ENCODE assay signal across 16 mouse cellular contexts in the genomic region with DNA sequence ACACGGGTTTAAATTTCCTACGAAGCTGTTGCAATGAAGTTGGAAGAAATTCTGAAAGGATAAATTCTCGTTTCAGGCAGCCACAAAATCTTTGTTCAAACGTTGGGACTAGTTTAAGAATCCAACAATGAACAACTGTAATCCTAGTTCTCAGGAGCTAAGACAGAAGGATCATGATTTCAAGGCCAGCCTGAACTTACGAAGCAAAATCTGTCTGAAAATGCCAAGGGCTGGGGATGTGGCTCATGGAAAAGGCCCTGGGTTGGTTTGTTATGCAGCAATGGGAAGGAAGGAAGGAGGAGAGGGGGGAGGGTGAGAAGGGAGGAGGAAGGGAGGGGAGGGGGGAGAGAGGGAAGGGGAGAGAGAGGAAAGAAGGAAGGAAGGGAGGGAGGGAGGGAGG.
"Had no signal": no experiment of that assay in that cellular context is flagged by ENCODE, and none has a peak within 500 bp of the region (broad histone marks: within the 10 kb centered on the region; RNA-seq: fewer than 3 reads in every experiment).

No protein-coding gene starts in this region.

- ATAC-seq: liver, postnatal 0 days; lung, postnatal 0 days; midbrain, embryonic 13.5 days; midbrain, embryonic 15.5 days had no signal

- H3K4me1 ChIP-seq: lung, embryonic 15.5 days; midbrain, embryonic 13.5 days; midbrain, embryonic 15.5 days; neural tube, embryonic 12.5 days; stomach, embryonic 15.5 days had no signal

- DNase-seq: liver, postnatal 0 days; lung, adult 2 months; right cerebral cortex, postnatal 14 days; thymus, adult 2 months; thymus, postnatal 25 days; thymus, postnatal 4 days had no signal

- H3K4me2 ChIP-seq: lung, embryonic 15.5 days; midbrain, embryonic 11.5 days; midbrain, embryonic 13.5 days; midbrain, embryonic 15.5 days; neural tube, embryonic 12.5 days; stomach, embryonic 15.5 days had no signal

- H3K4me3 ChIP-seq: lung, embryonic 15.5 days; megakaryocyte, embryonic 14.5 days; midbrain, embryonic 13.5 days; midbrain, embryonic 15.5 days; neural tube, embryonic 12.5 days; stomach, embryonic 15.5 days had no signal

- H3K27me3 ChIP-seq: lung, embryonic 15.5 days; megakaryocyte, embryonic 14.5 days; midbrain, embryonic 13.5 days; midbrain, embryonic 15.5 days; neural tube, embryonic 12.5 days; stomach, embryonic 15.5 days had no signal

- H3K9ac ChIP-seq: liver, postnatal 0 days; lung, embryonic 15.5 days; midbrain, embryonic 13.5 days; midbrain, embryonic 15.5 days; neural tube, embryonic 12.5 days; stomach, embryonic 15.5 days had no signal

- H3K27ac ChIP-seq: lung, embryonic 15.5 days; macrophage; midbrain, embryonic 13.5 days; midbrain, embryonic 15.5 days; neural tube, embryonic 12.5 days; stomach, embryonic 15.5 days; stomach, postnatal 0 days had no signal

- H3K9me3 ChIP-seq: lung, embryonic 15.5 days; megakaryocyte, embryonic 14.5 days; midbrain, embryonic 13.5 days; midbrain, embryonic 15.5 days; neural tube, embryonic 12.5 days; stomach, embryonic 15.5 days had no signal
